Mouse (Mus musculus): ENCODE results near the gene Tnr.
"Not testable (repeated sequence)": the region's sequence is repeated elsewhere in the genome, so short reads cannot be mapped to it uniquely, and the experiment has no call there.

DNA sequence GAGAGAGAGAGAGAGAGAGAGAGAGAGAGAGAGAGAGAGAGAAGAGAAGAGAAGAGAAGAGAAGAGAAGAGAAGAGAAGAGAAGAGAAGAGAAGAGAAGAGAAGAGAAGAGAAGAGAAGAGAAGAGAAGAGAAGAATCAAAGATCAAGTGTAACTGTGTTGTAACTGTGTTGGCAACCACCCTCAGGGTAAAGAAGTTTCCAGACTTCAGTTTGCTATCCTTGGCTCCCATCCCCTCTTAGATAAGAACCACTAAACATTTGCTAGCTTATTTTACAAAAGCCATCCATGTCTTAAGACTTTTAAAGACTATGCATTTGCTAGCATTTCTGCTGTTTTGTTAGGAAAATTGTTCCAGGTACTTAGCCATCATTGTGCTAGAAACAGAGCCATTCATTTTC lies 442.7 kb downstream of the Tnr start:
- not testable (repeated sequence) for TF ChIP-seq CTCF (IDR thresholded peaks at IDR 0.05; ENCODE audit: low read depth, low read length); POLR2A (IDR thresholded peaks at IDR 0.05; ENCODE audit: extremely low read depth, insufficient read depth, low read length)

All from liver, adult 2 months (tissue).